Mouse (Mus musculus): Measurements from ENCODE around the gene Usp18.

GRCm38 (mm10) chr6:121224067-121224466 lies 21.6 kb upstream of the Usp18 start:
- no peak for TF ChIP-seq CTCF (IDR thresholded peaks at IDR 0.05; ENCODE audit: low read depth, low read length)
- no peak for TF ChIP-seq POLR2A (IDR thresholded peaks at IDR 0.05; ENCODE audit: insufficient read depth, low read length)
- TF ChIP-seq EP300 (IDR thresholded peaks at IDR 0.05; ENCODE audit: insufficient read depth, low read depth, low read length), result no peak
